Mouse (Mus musculus) layer of hippocampus, adult 6 months (tissue): ENCODE results near the gene Samhd1. TPM values are rescaled to one million over a fixed set of nuclear protein-coding genes. Genes with fewer than 3 reads are reported as not detected.

Source experiments
- long read RNA-seq, 2 experiments: library from polyadenylated mRNA; unstranded; transcript quantifications; one replicate each; pipeline ENCODE4 v2.0.0; 2019 to 2020
- polyA plus RNA-seq: library from polyadenylated mRNA; unstranded; fragments of <200 nt; fragmentation: Nextera tagmentation; gene quantifications from 2 replicates; pipeline ENCODE4 v1.2.3, GENCODE M21; 2021

The Samhd1 gene
- polyA plus RNA-seq, result 2.9 and 4.2 TPM in 2 replicates
- long read RNA-seq, experiment 1, transcript Samhd1-201 (16 exons, 3,926 nt), result minor isoform, 6 of 19 reads
- long read RNA-seq, experiment 1, transcript Samhd1-206 (17 exons, 2,036 nt), result major isoform, 11 of 19 reads
- long read RNA-seq, experiment 1, partial matches to known transcripts, result 1 of 19 reads
- long read RNA-seq, experiment 1, other reads (novel, unspliced or antisense), result 1 of 19 reads
- long read RNA-seq, experiment 2, transcript Samhd1-201 (16 exons, 3,926 nt), result minor isoform, 9 of 28 reads
- long read RNA-seq, experiment 2, transcript Samhd1-206 (17 exons, 2,036 nt), result major isoform, 12 of 28 reads
- long read RNA-seq, experiment 2, partial matches to known transcripts, result 2 of 28 reads
- long read RNA-seq, experiment 2, other reads (novel, unspliced or antisense), result 4 of 28 reads

DNA sequence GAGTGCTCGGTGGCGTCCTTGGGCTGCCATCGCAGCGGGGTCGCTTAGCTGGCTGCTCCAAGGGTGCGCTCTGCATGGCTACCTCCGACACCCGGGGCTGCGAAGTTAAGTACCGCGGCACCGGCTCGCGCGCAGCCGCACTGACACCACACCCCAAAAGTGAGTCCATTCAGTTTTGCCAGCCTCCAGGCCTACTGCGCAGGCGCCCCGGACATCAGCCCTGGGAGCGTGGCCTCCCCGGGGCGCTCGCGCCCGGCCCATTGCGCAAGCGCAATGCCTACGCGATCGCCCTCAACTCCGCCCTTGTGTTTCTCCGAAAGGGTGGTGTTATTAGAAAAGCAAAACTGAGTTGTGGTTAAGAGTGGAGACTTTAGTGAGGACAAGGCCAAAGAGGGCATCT lies at the start of gene Samhd1:
Samhd1 (minus strand) TSS at position 252 of the 400 bp plus-strand sequence.

DNA sequence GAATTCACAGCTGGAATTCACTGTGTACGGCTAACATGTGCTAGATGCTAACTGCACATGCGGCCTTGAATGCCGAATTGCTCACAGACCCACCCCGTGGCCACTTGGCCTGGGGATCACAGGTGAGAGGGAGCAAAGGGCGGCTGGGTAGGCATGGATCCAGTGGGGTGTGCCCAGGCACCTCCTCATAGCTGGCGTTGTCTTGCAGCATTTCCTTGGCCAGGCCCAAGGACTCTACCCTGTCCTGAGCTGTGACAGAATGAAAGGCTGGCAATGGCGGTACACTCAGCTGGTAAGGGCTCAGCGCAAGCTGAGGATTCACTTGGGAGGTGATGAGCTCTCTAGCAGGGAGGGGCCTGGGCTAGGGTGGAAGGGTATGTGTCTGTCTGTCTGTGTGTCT lies 48.3 kb downstream of the Samhd1 start, which contains the start of gene Tldc2:
Tldc2 (plus strand) TSS at position 260 of the 400 bp plus-strand sequence.

DNA sequence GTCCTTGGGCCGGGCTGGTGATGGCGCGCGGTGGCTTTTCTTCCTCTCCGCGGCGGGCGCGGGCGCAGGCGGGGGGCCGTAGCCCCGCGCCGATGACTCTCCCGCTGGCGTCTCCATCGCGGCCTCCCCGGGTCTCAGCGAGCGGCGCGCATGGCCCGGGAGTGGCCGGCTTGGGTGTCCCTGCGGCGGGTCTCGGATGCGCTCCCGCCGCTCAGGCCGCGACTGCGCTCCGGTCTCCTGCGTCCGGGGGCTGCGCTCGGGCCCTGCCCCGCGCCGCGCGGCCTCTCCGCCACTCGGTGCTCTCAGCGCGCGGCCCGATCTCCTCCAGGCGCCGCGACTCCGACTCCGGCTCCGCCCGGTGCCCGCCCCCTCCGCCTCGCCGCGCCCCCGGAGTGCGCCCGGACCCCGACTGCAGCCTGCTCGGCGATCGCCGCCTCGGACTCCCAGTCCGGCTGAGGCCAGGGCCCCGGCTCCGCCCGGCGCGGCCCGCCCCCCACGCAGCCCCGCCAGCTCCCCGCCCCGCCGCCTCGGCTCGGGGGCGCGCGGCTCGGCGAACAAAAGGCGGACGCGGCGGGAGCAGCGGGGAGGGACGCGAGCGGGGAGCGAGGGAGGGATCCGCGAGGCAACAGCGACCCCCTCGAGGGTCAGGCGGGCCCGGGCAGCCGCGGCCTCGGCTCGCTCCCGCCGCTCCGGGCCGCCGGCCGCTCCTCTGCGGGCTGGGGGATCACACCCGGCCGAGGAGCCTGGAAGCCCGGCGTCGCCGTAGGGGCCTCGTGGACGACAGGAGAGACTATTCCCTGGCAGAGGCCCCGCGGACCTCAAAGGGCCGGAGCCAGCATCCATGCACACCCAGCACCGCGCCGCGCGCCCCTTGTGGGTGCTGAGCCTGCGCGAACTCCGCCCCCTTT lies 56.0 kb downstream of the Samhd1 start, which contains the start of gene Soga1:
Soga1 (minus strand) TSS at position 462 of the 908 bp plus-strand sequence.

Other genes with a start within 250 kb of the Samhd1 start
- 0.45 and 0.48 TPM in 2 replicates for gene Sla2, start 248.1 kb downstream of the Samhd1 start, polyA plus RNA-seq
- gene Ndrg3, start 143.2 kb downstream of the Samhd1 start, polyA plus RNA-seq, result 579 and 651 TPM in 2 replicates
- gene Dsn1, start 128.1 kb downstream of the Samhd1 start, polyA plus RNA-seq, result 2.1 and 2.3 TPM in 2 replicates
- 2.7 and 3.1 TPM in 2 replicates for gene Soga1, start 56.0 kb downstream of the Samhd1 start, polyA plus RNA-seq
- not detected in 2 replicates for gene Tldc2, start 48.2 kb downstream of the Samhd1 start, polyA plus RNA-seq
- 0.60 and 0.72 TPM in 2 replicates for gene Rbl1, start 69.3 kb upstream of the Samhd1 start, polyA plus RNA-seq
- 192 and 197 TPM in 2 replicates for gene Rpn2, start 143.8 kb upstream of the Samhd1 start, polyA plus RNA-seq
- 0.24 and 0.26 TPM in 2 replicates for gene Mroh8, start 144.3 kb upstream of the Samhd1 start, polyA plus RNA-seq
- gene Ghrh, start 212.2 kb upstream of the Samhd1 start, polyA plus RNA-seq, result 0.34 and 0.92 TPM in 2 replicates
- gene Manbal, start 232.3 kb upstream of the Samhd1 start, polyA plus RNA-seq, result 99.7 and 105 TPM in 2 replicates